Mouse (Mus musculus) spleen, adult 2 months (tissue): ENCODE results near the gene Zbtb7b.

Experiments
- CTCF ChIP-seq: fragments of 200-500 bp; IDR thresholded peaks from 2 replicates; pipeline ENCODE4 v1.5.1; 2011; ENCODE audit warnings: mild to moderate bottlenecking, inconsistent platforms; ENCODE audit not compliant: insufficient read depth, insufficient read length, insufficient replicate concordance; ENCODE audit errors: extremely low read depth
- POLR2A ChIP-seq: fragments of 200-500 bp; IDR thresholded peaks from 2 replicates; pipeline ENCODE4 v1.6.1; 2011; ENCODE audit warnings: low read depth, low read length, inconsistent platforms

- TF ChIP-seq CTCF, result no peak
- TF ChIP-seq POLR2A, result no peak
Measured at GRCm38 (mm10) chr3:89373581-89374231, 20.9 kb downstream of the Zbtb7b start.
